Mouse (Mus musculus) stomach, embryonic 14.5 days (tissue): ENCODE measurements around the gene Tmem9b. TPM values are rescaled to one million over a fixed set of nuclear protein-coding genes. Genes with fewer than 3 reads are reported as not detected.
A peak's percentile ranks its signal among the peaks of the same experiment; 100 is the strongest.

Experiments used
- ATAC-seq: fragments of 200-750 bp; cut with Nextera tagmentation; 2 replicates; pipeline ENCODE4 v1.8.0; 2017; ENCODE audit warnings: low read depth, moderate TSS enrichment; ENCODE audit not compliant: insufficient number of reproducible peaks, insufficient read depth, low FRiP score
- H3K27ac ChIP-seq: fragments of 300-500 bp; sonication (generic); 2 replicates; pipeline ENCODE4 v1.5.1; 2014; ENCODE audit warnings: mild to moderate bottlenecking, low read length, moderate library complexity, mixed read lengths
- H3K27me3 ChIP-seq: fragments of 300-500 bp; sonication (generic); 2 replicates; pipeline ENCODE4 v1.6.1; 2014; ENCODE audit warnings: low read length, control low read depth, mixed read lengths; ENCODE audit not compliant: control insufficient read depth, insufficient read depth
- H3K36me3 ChIP-seq: fragments of 300-500 bp; sonication (generic); 2 replicates; pipeline ENCODE4 v1.6.1; 2014; ENCODE audit warnings: mild to moderate bottlenecking, control low read depth, low read length, moderate library complexity, mixed read lengths; ENCODE audit not compliant: control insufficient read depth, insufficient read depth
- H3K4me1 ChIP-seq: fragments of 300-500 bp; sonication (generic); 2 replicates; pipeline ENCODE4 v1.6.1; 2014; ENCODE audit warnings: low read length, control low read depth, mixed read lengths; ENCODE audit not compliant: control insufficient read depth, insufficient read depth
- H3K4me2 ChIP-seq: fragments of 300-500 bp; sonication (generic); replicated peaks from 2 replicates; pipeline ENCODE4 v1.6.1; 2014; ENCODE audit warnings: low read depth, low read length, control low read depth
- H3K4me3 ChIP-seq: fragments of 300-500 bp; sonication (generic); 2 replicates; pipeline ENCODE4 v1.5.1; 2014; ENCODE audit warnings: low read depth, low read length, control low read depth
- H3K9ac ChIP-seq: fragments of 300-500 bp; sonication (generic); replicated peaks from 2 replicates; pipeline ENCODE4 v1.6.1; 2014; ENCODE audit warnings: low read depth, mild to moderate bottlenecking, control low read depth, low read length, moderate library complexity, mixed read lengths
- H3K9me3 ChIP-seq: fragments of 300-500 bp; sonication (generic); 2 replicates; pipeline ENCODE4 v1.6.1; 2016; ENCODE audit warnings: low read depth, low read length, control low read depth; ENCODE audit not compliant: control insufficient read depth
- WGBS: fragments of 180-500 bp; shearing (Covaris S2); extraction: QIAGEN DNeasy Blood & Tissue Kit; methylation state at CpG from one replicate; pipeline ENCODE4 v1.1.7; 2014; 5-methylcytosine and 5-hydroxymethylcytosine counted together
- polyA plus RNA-seq: library from polyadenylated mRNA; unstranded; fragments of >200 nt; fragmentation: Nextera tagmentation; extraction: Ambion mirVana; gene quantifications from 2 replicates; pipeline ENCODE4 v1.2.1, GENCODE M21; 2014

Tmem9b gene
- polyA plus RNA-seq, result 58.8 and 65.9 TPM in 2 replicates

DNA sequence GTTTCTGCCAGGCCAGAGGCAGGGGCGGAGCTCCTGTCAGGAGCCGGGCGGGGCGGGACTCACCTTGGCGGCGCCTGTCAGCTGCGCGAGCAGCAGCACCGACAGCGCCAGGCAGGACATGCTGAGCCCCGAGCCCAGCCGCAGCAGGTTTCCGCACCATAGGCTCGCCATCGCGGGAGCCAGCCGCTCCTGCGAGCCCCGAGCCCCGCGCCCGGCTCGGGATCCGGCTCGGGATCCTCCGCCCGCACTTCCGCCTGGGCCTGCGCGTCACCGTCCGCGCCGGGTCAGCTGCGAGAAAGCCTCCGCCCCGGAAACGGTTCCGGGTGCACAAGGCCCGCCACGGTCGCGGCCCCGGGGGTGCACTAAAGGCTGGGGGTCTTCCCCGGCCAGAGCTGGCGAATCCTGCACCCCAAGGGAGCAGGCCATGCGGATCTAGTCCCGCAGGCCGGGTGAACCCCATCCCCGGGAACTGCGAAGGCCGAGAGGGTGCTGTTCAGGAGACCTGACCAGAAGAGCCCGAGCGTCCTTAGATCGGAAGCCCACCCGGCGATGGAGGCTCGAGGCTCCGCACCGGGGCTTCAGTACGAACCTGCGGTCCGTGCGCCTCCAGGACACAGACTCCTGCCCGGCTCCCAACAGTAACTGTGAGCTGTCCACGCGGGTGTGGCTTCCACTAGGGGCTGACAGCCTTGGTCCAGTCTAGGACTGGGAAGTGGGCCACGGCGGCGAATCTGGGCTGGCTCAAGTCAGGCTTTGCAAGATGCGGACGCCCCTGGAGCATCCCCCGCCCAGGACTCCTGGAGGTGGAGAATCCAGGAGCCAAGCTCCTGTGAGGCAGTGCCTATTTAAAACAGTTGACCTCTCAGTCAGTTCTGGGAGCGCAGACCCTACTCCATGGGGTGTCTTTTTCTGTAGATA is at the start of gene Tmem9b:
TSS of gene Tmem9b (minus strand) at position 868 of the 918 bp plus-strand sequence.
- Histone ChIP-seq H3K27ac (peak within 1 kb of the TSS; percentile 86), H3K9ac (peak within 1 kb of the TSS; percentile 83), H3K9me3 (no peaks in the 10 kb centered on the region), H3K4me1 (peaks cover 8% of the 10 kb centered on the region; the same call in 1 of the 2 replicates), H3K4me3 (peak within 1 kb of the TSS; percentile 89), H3K36me3 (no peaks in the 10 kb centered on the region; the same call in 1 of the 2 replicates), H3K27me3 (no peaks in the 10 kb centered on the region), H3K4me2 (peak within 1 kb of the TSS; percentile 65)
- peak; percentile 87 for ATAC-seq
- 1% methylated on average over 70 of the region's 74 CpGs for WGBS

DNA sequence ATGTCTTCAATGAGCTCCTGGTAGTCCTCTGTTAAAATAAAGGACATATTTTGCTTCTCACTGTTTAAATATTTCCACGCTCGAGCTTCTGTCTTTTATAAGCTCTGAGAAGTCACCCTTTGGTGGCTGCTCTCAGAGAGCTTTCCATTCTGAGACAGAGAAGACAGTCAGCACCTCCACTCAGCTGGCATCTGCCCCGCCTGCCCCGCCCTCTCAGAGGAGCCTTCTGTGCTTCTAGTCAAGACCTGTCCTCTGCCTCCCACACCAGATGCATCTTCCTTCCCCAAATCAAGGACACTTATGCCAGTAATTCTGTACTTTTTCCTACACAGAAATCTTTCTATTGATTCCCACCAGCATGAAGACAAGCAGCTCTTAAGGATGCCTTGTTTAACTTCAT is 48.0 kb upstream of the Tmem9b start:
- no peak overlapping the region for H3K4me2 ChIP-seq
- no peak overlapping the region for H3K4me3 ChIP-seq
- no peaks in the 10 kb centered on the region for H3K36me3 ChIP-seq
- no peak overlapping the region for H3K9ac ChIP-seq
- no peak overlapping the region for H3K27ac ChIP-seq
- WGBS, result 82% methylated on average over 4 of the region's 4 CpGs
- no peak for ATAC-seq
- no peaks in the 10 kb centered on the region for H3K27me3 ChIP-seq
- H3K9me3 ChIP-seq, result no peaks in the 10 kb centered on the region
- H3K4me1 ChIP-seq, result no peaks in the 10 kb centered on the region

DNA sequence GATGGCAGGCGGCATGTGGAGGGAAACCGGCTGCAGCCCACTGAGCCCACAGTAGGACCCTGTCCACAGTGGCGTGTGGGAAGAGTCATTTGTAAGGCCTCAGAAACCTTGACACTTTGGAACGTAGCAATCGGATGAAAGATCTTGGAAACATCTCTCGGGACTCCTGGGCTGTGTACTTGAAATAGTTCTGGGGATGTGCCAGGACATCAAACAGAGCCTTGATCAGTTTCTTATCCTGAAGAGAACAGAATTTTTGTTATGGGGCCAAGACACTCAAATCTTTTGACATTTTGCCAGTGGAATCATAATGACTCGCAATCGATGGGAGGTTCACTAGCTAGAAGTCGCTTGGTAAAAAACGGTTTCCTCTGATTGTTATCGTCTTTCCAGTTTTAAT is 46.5 kb upstream of the Tmem9b start:
- H3K27ac ChIP-seq, result no peak overlapping the region
- no peak for ATAC-seq
- H3K4me2 ChIP-seq, result no peak overlapping the region
- no peaks in the 10 kb centered on the region for H3K27me3 ChIP-seq
- WGBS, result 72% methylated on average over 11 of the region's 11 CpGs
- no peaks in the 10 kb centered on the region for H3K9me3 ChIP-seq
- no peak overlapping the region for H3K4me3 ChIP-seq
- no peaks in the 10 kb centered on the region for H3K4me1 ChIP-seq
- no peaks in the 10 kb centered on the region for H3K36me3 ChIP-seq
- no peak overlapping the region for H3K9ac ChIP-seq

DNA sequence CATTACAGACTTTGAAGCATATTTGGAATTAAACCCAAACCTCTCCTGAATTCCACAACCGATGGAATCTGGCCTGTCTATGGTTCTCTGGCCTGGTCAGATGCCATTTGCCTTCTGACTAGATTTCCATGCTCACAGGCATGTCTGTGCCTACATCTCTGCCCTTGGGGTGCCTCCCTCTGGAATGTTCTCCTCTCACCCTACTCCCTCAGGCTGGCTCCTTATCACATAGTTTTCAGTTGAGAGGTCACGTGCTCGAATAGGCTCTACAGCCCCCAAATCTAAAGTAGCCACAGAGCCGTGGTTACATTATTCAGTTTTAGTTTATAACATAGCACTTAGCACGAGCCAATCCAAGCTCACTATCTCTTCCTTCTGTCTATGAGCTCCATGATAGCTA is 42.9 kb upstream of the Tmem9b start:
- H3K4me2 ChIP-seq, result no peak overlapping the region
- no peak overlapping the region for H3K9ac ChIP-seq
- no peaks in the 10 kb centered on the region for H3K27me3 ChIP-seq
- H3K4me3 ChIP-seq, result no peak overlapping the region
- H3K27ac ChIP-seq, result no peak overlapping the region
- H3K4me1 ChIP-seq, result no peaks in the 10 kb centered on the region
- 51% methylated on average over 5 of the region's 5 CpGs for WGBS
- H3K36me3 ChIP-seq, result no peaks in the 10 kb centered on the region
- no peak for ATAC-seq
- H3K9me3 ChIP-seq, result no peaks in the 10 kb centered on the region

DNA sequence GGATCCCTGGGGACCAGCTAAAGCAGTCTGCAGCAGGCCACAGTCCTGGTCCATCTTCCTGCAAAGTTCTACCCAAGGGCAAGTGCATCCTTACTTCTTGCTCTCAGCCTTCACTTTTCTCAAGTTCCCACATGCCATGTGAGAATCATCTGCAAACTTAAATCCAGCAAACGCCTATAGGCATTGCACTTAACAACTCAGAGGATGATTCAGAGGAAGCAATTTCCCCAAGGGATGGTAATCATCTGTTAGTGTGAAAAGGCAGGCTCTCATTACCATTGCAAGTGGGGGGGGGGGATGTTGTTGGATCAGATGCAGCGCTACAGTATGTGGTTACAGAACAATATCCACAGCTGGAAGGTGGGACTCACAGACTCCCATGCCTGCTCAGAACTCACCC is 41.9 kb upstream of the Tmem9b start:
- WGBS, result 73% methylated on average over 2 of the region's 2 CpGs
- H3K4me1 ChIP-seq, result no peaks in the 10 kb centered on the region
- no peak for ATAC-seq

DNA sequence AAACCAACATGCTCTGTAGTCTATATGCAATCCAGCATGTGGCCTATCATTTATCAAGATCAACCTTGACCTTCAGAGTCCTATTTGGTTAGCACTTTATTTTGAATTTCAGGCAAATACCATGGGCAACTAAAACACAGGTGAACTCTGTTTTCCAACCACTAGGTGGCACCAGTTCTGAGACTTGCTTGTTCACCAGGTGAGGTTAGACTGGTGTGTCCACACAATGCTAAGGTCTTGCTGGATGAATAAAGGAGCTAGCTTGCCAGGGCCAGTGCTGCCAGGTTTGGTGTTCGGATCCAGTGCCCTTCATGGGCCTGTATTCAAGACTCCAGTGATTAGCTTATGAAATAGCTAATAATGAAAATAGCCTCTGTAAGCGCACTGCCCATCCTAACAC is 40.1 kb upstream of the Tmem9b start:
- WGBS, result 65% methylated on average over 2 of the region's 2 CpGs

More for the DNA sequence above, 41.9 kb upstream of the Tmem9b start:
- no peak overlapping the region for H3K4me3 ChIP-seq
- no peaks in the 10 kb centered on the region for H3K27me3 ChIP-seq
- no peak overlapping the region for H3K9ac ChIP-seq
- H3K4me2 ChIP-seq, result no peak overlapping the region
- no peak overlapping the region for H3K27ac ChIP-seq
- H3K36me3 ChIP-seq, result no peaks in the 10 kb centered on the region
- H3K9me3 ChIP-seq, result no peaks in the 10 kb centered on the region

DNA sequence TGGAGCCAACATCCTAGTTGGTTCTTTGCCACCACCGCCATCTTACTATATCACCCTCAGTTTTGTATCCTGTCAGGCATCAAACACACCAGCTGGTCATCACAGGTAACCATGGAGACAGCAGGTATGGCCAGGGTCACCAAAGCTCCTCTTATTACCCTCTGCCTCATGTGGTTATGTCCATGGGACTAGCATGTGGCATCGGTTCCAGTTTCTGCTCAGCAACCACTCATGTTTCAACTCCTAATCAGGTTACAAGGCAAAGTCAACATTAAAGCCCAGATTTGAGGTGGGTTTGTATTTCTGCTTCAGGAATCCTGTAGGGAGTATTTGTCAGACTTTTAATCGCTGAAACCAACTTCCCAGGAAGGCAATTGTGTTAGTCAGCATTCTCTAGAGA is 38.1 kb upstream of the Tmem9b start:
- WGBS, result 73% methylated on average over 3 of the region's 3 CpGs
- peak; percentile 56; the same call in 1 of the 2 replicates for ATAC-seq
- no peaks in the 10 kb centered on the region for H3K36me3 ChIP-seq
- no peaks in the 10 kb centered on the region for H3K27me3 ChIP-seq
- no peak overlapping the region for H3K9ac ChIP-seq
- H3K27ac ChIP-seq, result no peak overlapping the region
- no peak overlapping the region for H3K4me3 ChIP-seq
- no peak overlapping the region for H3K4me2 ChIP-seq
- H3K4me1 ChIP-seq, result no peaks in the 10 kb centered on the region
- no peaks in the 10 kb centered on the region for H3K9me3 ChIP-seq

More for the DNA sequence above, 40.1 kb upstream of the Tmem9b start:
- H3K4me3 ChIP-seq, result no peak overlapping the region
- H3K27me3 ChIP-seq, result no peaks in the 10 kb centered on the region
- H3K36me3 ChIP-seq, result no peaks in the 10 kb centered on the region
- H3K4me2 ChIP-seq, result no peak overlapping the region
- H3K4me1 ChIP-seq, result no peaks in the 10 kb centered on the region
- ATAC-seq, result no peak
- H3K9ac ChIP-seq, result no peak overlapping the region
- H3K9me3 ChIP-seq, result no peaks in the 10 kb centered on the region
- no peak overlapping the region for H3K27ac ChIP-seq

DNA sequence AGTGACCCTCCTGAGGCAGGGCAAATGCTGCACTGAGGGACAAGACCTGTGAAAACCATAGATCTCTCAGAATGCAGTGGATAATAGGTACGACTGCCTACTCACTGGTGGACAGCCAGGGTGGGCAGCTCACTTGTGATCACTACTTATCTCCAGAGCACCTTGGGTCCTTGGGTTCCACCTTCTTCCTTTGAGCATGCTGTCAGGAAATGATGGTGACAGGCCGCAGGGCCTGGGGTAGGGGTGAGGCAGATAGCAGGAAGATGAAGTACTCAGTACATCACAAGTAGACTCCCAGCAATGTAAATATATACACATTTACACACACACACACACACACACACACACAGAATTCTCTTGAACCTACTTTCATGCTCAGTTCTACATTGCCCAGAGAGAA is 35.2 kb upstream of the Tmem9b start:
- ATAC-seq, result no peak
- Histone ChIP-seq H3K27ac (no peak overlapping the region), H3K4me2 (no peak overlapping the region), H3K4me1 (no peaks in the 10 kb centered on the region), H3K27me3 (no peaks in the 10 kb centered on the region), H3K9ac (no peak overlapping the region), H3K9me3 (no peaks in the 10 kb centered on the region), H3K4me3 (no peak overlapping the region), H3K36me3 (no peaks in the 10 kb centered on the region)
- WGBS, result 71% methylated on average over 2 of the region's 2 CpGs
